Mouse (Mus musculus) neural tube, postnatal 0 days (tissue): ENCODE results near the gene Exoc2. TPM values are rescaled to one million over a fixed set of nuclear protein-coding genes. Genes with fewer than 3 reads are reported as not detected.

Source experiments
- polyA plus RNA-seq: library from polyadenylated mRNA; unstranded; fragments of >200 nt; fragmentation: Nextera tagmentation; extraction: Ambion mirVana; gene quantifications from 2 replicates; pipeline ENCODE4 v1.2.1, GENCODE M21; 2015

Exoc2 gene
- 31.4 and 32.0 TPM in 2 replicates for polyA plus RNA-seq

DNA sequence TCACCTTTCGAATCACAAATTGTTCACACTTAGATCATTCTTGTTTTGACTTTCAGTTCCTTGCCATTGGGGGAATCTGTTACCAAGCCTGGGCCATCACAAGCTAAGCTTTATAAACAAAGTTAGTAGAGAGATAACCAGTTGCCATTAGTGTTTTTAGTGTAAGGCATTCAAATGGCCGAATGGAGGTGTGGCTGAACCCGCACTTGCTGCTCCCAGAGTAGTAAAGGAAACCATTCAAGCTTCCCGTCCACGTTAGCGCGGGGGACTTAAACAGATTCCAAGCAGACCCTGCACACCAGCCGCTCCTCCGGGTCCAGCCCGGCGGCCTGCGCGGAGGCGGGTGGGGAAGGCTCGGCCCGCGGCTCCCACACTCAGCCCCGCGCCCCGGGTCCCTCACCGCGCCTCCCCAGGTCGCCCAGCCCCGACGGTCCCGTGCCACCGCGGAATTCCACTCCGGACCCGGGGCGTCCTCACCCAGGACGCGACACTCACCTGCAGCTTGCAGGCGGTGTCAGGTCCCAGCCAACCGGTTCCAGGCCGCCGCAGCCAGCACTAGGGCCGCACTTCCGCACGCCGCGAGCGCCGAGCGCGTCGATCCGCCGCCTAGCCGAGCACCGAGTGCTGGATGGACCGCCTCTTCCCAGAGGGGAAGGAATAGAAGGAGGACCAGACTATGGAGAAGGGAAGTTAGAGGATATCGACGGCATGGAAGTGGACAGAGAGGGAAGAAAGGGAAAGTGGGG lies at the start of gene Exoc2, which contains the start of gene Gm5447:
Gene Exoc2, minus strand, starts transcription at position 593 of the 746 bp plus-strand sequence.
Gene Gm5447, plus strand, starts transcription at position 704 of the 746 bp plus-strand sequence.

DNA sequence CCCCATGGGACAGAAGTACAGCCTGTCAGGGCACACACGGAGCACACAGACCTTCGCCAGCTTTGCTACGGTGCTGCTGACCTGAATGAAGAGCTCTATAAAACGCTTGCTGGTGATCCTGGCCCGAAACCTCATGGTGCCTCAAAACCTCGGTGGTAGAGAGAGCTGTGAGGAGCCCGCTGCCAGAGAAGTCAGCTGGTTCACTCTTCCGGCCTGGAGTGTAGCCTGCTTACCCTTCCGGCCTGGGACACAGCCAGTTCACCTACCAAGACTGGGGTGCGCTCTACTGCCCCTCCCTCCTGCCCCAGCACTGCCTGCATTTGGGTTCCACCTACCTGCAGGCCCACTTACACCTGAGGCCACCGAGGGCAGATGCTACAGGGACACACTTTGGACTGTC lies 26.4 kb downstream of the Exoc2 start, which contains the start of gene Hus1b:
Gene Hus1b, minus strand, starts transcription at position 220 of the 400 bp plus-strand sequence.

Other genes with a start within 250 kb of the Exoc2 start
- gene Irf4, start 224.9 kb downstream of the Exoc2 start, polyA plus RNA-seq = 0.05 and 0.18 TPM in 2 replicates
- not detected in 2 replicates for gene Hus1b, start 26.3 kb downstream of the Exoc2 start, polyA plus RNA-seq
- 0.17 TPM in 1 of 2 replicates, not detected in the other for gene Gm5447, start 111 bp upstream of the Exoc2 start, polyA plus RNA-seq